Mouse (Mus musculus): Measurements from ENCODE around the gene Kirrel3.
A peak's percentile ranks its signal among the peaks of the same experiment; 100 is the strongest.

Gene Kirrel3

DNA sequence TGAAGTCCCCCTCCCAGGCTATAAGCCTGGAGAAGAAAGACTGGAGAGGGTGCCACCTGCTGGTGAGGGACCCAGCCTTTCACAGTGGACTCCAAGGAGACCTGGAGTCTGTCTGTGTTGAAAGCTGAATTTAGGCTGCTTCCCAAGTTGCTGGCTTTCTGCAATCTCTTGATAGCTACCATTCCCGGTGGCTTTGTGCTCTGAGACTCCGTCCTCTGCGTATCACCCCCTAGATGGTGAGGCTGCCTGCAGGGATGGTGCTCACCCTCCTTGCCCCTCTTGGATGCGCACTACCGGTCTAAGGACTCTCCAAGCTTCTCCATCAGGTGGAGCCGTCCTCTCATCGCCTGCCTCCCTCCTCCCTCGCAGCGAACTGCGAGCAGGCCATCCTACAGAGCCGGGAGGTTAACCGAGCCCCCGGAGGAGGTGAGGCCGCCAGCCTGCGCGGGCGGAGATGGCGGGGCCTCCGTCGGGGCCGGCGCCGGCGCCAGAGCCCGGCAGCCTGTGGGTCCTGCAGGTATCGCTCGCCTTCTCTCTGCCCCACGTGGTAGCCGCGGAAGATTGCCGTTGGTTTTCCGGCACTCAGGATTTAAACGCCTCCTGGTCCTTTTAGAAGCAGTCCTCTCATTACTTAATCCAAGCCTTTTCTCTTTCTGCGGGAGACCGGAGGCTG lies at the start of gene Kirrel3:
Kirrel3 (plus strand) TSS at position 136 of the 673 bp plus-strand sequence.
- peak; percentile 54 for DNase-seq (ENCODE audit: low read depth, low spot score)

DNA sequence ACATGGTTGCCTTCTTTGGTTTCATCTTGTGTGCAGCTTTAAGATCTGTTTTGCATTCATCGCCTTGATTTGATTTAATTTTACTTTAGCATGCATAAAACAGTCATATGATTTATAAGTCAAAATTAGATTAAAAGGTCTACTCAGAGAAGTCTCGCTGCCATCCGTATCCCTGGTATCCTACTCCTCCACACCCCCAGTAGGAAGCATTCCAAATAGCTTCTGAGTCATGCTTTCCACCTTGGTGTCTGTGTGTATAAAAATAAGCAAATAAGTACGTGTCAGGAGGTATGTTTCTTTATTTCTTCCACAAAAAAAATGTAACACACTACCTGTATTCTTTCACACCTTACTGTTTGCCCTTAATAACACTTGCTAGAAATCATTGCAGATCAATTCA lies 45.0 kb upstream of the Kirrel3 start:
- DNase-seq (ENCODE audit: low read depth, low spot score), result no peak

DNA sequence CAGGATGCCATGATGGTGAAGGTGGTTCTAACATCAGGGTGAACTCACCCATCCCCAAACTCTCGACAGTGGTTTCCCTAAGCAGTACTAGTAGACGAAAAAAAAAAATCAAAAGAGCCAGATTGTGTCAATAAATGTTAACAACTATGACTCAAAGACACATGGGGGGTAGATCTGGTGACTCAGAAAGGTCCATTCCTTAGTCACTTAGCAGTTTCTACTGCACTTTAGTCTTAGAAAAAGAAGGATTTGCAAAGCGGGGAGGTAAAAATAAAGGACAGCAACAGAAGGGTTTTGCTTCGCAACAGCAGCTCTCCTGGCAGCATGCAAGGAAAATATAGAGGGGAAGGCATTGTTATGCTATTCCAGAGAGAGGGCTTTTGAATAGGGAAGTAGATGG lies 41.7 kb upstream of the Kirrel3 start:
- DNase-seq (ENCODE audit: low read depth, low spot score), result no peak

DNA sequence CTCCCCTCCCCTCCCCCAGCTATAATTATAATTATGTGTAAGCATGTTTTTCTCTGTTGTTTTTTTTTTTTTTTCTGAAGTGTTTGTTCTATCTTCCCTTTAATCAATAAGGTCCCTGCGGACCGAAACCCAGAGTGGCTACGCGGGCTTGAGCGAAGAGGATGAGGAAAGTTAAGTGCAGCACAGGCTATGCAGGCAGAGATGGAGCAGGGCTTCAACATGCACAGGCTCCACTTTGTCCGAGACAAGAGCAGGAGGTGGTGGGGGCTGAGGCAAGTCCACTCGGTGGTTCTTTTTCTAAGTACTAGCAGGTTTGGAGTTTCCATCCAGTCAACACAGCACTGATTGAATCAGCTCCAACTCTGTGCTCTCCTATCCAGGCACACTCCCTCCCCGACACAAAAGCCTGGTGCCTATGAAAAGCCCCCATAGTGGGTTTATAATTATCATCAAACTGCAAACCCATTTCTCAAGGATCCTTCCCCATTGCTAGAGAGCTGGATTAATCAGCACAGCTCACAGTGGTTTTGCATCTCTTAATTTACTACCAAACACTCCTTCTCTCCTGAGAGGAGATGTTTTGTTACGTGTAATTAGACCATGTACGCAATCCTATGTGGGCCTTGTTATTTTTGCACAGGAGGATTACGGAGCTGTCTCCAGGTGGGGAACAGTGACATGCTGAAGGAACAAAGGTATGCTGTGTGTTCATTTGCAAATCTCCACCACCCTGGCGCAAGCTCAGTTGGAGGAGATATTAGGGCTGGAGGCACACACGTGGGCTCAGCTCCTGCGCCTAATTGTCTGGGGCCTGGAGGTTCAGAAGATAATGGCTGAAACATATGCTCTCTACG lies 39.0 kb upstream of the Kirrel3 start:
- DNase-seq (ENCODE audit: low read depth, low spot score), result no peak

DNA sequence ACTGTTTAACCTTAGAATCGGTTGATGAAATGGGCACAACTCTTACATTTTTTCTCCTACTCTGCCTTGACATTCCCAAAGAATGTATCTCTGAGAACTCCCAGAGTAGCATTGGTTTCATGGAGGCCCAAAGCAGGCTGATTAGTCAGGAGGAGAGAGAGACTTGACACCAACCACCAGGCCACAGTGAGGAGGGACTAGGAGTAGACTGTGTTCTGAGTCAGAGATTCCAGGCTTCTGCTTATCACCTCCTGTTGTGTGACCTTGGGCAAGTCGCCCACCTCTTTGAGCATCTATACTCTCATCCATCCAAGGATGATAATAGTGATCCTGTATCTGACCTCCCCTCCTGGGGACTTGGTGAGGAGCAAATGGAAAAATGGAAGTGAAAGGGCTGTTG lies 38.0 kb upstream of the Kirrel3 start:
- DNase-seq (ENCODE audit: low read depth, low spot score), result no peak

DNA sequence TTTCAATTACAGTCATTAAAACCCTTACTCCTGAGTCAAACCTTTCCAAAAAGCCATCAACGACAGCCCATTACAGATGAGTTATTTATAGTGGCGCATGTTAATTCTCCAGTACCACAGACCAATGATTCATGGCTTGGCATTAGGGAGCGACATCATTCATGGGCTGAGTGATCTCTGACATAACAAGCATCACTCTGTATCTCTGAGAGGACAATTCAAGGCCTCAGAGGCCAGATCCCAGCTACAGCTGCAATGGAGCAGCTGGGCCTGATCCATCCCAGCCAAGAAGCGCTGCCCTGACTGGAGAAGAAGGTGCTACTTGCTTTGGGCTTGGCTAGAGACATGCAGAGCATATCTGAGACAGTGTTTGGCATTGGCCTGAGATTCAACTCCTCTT lies 37.2 kb upstream of the Kirrel3 start:
- no peak for DNase-seq (ENCODE audit: low read depth, low spot score)

DNA sequence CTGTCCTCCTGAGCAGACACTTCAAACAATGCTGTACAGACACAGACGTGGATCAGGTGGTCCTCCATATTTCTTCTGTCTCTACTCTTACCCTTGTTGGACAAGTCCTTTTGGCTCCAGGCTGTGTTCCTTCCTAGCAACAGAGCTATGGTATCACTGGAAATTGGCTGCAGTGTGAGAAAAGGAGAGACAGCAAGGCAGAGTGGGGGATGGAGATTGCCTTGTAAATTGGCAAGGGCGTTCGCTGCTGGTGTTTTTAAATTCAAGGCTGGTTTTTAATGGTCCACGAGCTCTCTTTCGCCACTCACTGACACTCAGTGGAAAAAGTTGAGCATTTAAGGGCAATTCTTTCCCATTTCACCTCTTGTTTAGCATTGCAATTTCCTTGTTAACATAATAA lies 27.5 kb upstream of the Kirrel3 start:
- no peak for DNase-seq (ENCODE audit: low read depth, low spot score)

DNA sequence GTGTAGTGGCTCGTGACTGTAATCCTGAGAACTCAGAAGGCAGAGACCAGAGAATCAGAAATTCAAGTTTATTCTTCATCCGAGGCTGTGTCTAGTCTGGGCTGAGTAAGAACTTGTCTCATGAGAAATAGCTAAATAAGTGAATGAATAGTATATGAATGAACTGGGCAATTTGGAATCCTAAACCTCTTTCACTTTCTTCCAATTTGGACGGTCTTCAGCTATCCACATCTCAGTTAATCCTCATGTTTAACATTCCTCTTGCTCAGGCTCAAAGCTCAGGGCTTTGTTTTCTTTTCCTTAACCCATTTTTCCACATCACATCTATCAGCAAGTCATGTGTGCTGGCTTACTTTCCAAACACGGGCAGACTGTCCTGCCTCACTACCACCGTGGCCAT lies 25.7 kb upstream of the Kirrel3 start:
- DNase-seq (ENCODE audit: low read depth, low spot score), result no peak

DNA sequence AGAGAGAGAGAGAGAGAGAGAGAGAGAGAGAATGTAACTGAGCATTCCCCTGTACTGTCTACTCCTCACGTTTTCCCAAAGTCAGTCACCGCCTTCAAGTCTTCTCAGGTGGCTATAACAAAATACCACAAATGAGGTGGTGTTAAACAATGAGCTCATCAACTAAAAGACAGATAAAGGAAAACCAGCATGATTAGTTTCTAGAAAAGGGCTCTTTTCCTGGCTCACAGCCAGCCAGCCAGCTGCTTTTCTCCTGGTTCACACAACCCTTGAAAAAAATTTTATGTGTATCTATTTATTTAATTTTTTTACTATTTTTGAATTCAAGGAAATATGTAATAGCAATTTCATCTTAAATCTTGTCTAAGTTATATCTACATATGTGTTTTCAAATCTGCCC lies 22.0 kb upstream of the Kirrel3 start:
- no peak for DNase-seq (ENCODE audit: low read depth, low spot score)

DNA sequence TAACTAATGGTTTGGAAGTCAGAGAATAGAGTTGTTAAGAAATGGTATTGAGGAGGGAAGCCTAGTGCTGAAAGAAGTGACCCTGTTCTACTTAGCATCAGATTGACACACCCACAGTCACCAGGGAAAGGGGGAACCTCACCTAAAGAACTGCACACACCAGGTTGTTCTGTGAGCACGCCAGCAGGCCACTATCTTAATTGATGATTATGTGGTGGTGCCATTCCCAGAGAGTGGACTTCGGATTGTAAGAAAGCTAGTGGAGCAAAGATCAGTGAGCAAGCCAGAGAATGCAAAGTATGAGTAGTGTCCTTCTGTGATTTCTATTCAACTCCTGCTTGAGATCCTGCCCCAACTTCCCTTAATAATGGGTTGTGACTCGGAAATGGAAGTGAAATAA lies 19.6 kb upstream of the Kirrel3 start:
- no peak for DNase-seq (ENCODE audit: low read depth, low spot score)

DNA sequence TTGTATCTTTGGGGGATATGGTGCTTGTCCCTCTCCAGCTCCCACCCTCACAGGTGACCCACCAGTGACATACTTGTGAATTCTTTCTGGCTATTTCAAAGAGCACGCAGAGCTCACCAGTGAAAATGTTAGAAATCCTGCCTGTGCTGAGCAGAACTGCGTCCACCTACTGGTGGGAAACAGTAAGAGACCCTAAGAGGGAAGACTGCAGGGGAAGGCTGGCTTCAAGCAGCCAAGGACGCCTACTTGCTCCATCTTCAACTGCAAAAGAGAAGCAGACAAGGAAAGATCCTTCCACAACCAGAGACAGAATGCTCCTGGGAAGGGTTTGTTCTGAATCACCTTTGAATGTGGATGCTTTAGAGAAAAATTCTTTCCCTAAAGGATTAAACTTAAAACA lies 16.5 kb upstream of the Kirrel3 start:
- peak; percentile 11 for DNase-seq (ENCODE audit: low read depth, low spot score)

DNA sequence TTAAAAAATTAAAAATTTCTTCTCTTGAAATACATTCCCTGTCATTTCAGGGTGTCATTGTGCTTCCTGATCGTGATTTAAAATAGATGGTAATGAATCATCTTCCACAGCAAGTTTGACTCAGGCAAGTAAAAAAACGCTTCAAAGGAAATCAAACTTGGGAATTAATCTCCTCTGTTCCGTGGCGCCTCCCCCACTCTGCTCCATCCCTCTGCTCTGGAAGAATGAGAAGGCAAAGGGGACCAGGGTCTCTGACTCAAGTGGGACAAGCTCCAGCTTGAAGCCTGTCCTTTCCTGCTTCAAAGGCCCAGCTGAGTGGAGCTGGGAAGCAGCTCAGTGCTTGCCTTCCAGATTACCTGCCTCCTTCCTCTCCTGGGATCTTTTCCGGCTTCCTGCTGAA lies 9.5 kb upstream of the Kirrel3 start:
- DNase-seq (ENCODE audit: low read depth, low spot score), result no peak

DNA sequence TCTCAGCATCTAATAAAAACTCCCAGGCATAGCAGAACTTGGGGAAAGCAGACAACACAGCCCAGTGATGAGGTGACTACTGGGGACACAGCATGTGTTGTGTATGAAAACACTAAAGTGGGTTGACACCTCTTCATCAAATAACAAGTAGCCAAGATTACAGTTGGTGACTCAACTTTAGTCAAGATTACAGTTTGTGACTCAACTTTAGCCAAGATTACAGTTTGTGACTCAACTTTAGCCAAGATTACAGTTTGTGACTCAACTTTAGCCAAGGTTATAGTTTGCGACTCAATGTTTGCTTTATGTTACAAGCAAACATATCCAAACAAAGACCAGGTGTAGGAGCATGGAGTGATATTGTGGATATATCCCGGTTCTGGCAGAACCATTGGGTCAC lies 7.2 kb upstream of the Kirrel3 start:
- no peak for DNase-seq (ENCODE audit: low read depth, low spot score)

DNA sequence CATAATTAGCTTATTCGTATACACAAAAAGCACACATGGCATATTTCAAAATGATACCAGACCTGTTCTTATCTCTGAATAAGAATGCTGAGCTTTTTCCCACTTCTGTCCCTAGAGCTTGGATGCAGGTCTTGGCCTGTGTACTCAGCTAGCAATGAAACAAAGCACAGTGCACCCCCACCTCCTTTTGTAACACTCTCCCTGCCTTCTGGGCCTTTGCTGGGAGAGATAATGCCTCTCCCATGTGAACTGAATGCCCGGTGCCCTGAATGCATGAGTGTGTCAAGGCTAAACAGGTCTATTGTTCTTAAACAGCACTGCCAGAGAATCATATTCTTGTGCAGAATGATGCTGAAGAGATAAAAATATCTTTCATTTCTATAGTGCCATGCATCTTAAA lies 2.5 kb upstream of the Kirrel3 start:
- no peak for DNase-seq (ENCODE audit: low read depth, low spot score)

DNA sequence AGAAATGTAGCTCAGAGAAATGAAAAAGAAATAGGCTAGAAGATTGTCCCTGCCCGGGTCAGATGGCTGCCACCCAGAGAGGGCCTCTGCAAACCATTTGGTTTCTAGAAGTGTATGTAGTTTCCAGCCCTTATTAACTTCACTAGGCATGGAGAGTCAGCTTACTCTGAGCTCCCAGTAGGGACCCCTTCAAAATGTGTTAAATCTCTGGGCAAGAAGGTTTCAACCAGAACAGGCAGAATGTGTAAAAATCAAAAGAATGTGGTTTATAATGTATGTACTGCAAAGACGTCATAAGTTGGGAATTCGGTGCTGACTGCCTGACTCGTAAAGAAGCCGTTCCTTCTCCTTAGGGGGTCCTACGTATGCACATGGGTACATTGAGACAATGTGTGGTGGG lies 1.0 kb upstream of the Kirrel3 start:
- peak; percentile 8 for DNase-seq (ENCODE audit: low read depth, low spot score)

DNA sequence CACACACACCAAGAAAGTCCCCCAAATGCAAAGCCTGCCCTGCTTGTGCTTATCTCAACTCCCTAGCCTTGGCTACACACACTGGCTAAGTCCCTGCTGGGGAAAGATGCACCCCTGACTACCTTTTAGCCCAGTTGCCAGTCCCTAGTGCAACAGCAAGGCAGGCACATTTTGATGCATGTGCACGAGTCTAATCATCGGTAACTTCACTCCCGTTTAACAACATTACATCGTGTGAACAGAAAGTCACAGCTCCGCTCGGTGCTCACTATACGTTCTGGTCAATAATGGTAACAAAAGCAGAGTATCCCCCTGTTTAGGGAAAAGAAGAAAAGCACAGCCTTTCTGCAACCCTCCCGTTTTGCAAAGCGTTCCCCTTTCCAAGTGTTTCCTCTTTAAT lies 2.6 kb downstream of the Kirrel3 start:
- DNase-seq (ENCODE audit: low read depth, low spot score), result peak; percentile 4

DNA sequence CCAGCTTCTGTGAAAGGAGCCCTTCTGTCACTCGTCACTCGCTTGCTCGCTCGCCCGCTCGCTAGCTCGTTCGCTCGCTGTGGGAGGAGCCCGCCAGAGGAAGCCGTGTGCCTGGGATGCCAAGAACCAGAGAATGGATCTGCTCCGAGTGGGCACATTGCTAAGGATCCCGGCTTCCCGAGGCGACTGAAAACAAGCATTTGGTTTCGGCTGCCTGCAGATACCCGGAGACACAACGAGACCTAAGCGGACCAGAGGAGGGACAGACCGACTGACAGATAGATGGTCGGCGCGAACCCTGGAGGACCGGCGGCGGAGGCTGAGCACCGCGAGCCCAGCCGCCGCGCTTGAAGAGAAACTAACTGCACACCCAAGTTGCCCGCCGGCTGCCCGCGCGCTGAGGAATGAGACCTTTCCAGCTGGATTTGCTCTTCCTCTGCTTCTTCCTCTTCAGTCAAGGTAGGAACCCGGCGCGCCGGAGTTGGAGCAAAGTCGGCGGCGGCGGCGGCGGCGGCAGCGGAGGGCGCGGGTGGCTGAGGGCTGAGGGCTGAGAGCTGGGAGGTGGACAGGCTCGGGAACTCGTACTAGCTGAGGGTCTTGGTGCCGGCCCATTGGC lies 3.1 kb downstream of the Kirrel3 start:
- DNase-seq (ENCODE audit: low read depth, low spot score), result peak; percentile 40

DNA sequence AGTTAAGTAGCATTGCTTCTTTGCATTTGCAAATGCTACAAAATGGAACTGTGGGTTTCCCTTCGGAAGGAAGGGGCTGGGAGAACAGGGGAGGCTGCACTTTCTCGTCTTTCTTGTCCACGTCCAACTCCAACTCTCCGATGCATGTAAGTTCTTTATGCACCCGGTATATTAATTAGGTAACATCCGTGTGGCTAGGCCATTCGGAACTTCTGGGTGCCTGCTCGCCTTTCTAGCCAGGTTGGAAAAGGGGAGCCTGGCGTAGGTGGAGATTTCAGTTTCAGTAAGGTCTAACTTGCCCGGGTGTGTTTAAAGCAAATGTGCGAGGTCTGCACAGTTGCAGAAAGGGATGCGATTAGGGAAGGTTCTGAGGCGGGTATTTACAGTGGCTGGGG lies 3.6 kb downstream of the Kirrel3 start:
- no peak for DNase-seq (ENCODE audit: low read depth, low spot score)

DNA sequence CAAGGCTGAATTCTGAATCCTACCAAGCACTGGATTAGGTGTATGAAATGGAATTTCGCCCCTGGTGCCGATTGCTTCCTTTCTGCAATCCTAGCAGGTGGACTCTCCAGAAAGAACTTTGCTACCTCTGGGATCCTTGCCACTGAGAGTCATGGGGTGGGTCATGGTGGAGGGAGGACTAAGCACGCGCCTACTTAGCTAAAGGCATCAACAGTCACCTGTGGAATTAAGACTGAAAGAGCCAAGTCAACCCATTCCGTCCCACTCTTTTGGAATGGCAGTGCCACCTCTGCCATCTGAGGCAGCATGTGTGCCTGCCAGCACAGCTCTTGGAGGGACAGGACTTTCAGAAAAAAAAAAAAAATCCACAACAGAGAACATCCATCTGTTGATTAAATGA lies 4.1 kb downstream of the Kirrel3 start:
- DNase-seq (ENCODE audit: low read depth, low spot score), result no peak

DNA sequence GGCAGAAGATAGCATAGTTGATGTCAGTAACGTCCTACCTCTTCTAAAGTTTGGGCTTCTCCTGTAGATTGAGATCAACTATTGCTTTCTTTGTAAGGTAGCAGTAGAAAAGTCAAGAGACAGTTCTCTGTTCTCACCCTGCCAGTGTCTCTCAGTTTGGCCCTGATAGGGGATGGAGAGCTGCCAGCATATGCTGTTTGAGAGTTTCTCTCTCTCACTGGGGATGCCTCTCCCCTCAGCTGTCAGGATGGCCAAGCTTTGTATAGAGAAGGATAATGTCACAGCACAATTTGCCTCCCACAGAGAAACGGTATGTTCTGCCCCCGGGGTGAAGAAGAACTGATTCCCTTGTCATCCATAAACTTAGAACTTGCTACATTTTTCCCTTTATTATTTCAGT lies 6.4 kb downstream of the Kirrel3 start:
- DNase-seq (ENCODE audit: low read depth, low spot score), result no peak

DNA sequence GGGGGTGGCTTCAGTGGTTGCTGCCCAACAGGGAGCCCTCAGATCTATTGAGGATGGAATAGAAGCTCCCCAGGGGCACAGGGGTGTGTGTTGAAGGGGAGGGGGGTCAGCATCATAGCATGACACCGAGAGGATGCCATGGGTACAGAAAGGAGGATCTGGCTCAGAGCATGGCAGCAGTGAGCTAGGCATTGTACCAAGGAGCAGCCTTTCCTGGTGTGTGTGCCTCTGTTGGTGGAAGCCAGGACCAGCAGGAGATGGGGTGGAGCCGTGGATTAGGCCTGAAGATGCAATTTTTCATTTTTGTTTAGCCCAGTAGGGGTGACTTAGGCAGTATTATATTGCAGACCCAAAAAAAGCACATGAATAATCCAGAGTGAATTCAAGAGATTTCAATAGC lies 7.9 kb downstream of the Kirrel3 start:
- no peak for DNase-seq (ENCODE audit: low read depth, low spot score)

DNA sequence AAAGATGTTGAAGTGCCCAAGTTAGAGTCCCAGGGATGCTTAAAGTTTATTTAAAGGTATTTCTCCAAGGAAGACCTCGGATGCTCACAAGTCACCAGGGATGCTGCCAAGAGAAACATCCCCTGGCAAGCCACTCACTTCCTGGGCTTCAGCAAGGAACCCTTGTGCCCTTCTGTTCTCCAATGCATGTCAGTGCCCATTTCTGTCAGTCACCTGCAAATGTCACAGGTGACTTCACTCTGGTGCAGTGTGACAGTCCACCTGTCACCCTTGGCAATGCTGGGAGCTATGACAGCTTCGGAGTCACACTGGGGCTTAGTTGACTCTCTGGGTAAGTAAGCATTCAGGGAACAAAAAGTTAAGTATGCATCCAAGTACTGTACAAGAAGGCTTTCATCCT lies 12.4 kb downstream of the Kirrel3 start:
- DNase-seq (ENCODE audit: low read depth, low spot score), result no peak

DNA sequence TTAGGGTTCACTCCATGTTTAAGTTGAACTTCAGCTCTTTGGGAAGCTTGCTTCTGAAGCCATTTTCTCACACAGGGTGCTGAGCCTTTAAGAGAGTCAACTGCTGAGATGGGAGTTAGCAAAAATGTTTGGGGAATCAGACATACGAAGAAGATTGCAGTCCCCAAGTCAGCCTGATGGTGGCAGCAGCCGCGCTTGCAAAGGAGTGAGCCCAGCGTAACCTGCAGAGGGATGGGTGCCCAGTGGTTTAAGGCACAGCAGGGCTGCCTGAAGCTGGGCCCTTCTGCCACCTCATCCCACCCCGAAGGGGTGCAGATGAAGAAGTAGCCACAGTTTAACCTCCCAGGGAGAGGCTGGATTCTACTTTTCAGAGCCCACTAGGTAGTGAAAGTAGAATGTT lies 13.0 kb downstream of the Kirrel3 start:
- DNase-seq (ENCODE audit: low read depth, low spot score), result peak; percentile 55

All from ES-CJ7 (cell line).